Mouse (Mus musculus) bone marrow macrophage, adult 2 months (primary cell): ENCODE data around the gene Ndufs8. TPM values are rescaled to one million over a fixed set of nuclear protein-coding genes. Genes with fewer than 3 reads are reported as not detected.
A peak's percentile ranks its signal among the peaks of the same experiment; 100 is the strongest.

Experiments
- H3K27ac ChIP-seq: 2 replicates; pipeline ENCODE4 v1.5.1; 2012; ENCODE audit warnings: low read depth, low read length; ENCODE audit not compliant: insufficient read depth
- H3K4me1 ChIP-seq: 2 replicates; pipeline ENCODE4 v1.6.1; 2012; ENCODE audit warnings: low read length; ENCODE audit not compliant: control insufficient read depth, insufficient read depth
- H3K4me3 ChIP-seq: 2 replicates; pipeline ENCODE4 v1.5.1; 2012; ENCODE audit warnings: mild to moderate bottlenecking, low read length, moderate library complexity; ENCODE audit not compliant: insufficient read depth
- CTCF ChIP-seq: IDR thresholded peaks from 2 replicates; pipeline ENCODE4 v1.5.1; 2012; ENCODE audit warnings: low read depth, mild to moderate bottlenecking, low read length, moderate library complexity
- POLR2A ChIP-seq: IDR thresholded peaks from 2 replicates; pipeline ENCODE4 v1.6.1; 2012; ENCODE audit warnings: mild to moderate bottlenecking, low read depth, low read length, borderline replicate concordance
- polyA plus RNA-seq: library from polyadenylated mRNA; stranded (reverse); fragments of >200 nt; gene quantifications from 2 replicates; pipeline ENCODE4 v1.2.4, GENCODE M21; 2012; ENCODE audit not compliant: missing spikeins, insufficient read depth, insufficient read length

Ndufs8 gene
- polyA plus RNA-seq, 1 experiment = 80.5 TPM

DNA sequence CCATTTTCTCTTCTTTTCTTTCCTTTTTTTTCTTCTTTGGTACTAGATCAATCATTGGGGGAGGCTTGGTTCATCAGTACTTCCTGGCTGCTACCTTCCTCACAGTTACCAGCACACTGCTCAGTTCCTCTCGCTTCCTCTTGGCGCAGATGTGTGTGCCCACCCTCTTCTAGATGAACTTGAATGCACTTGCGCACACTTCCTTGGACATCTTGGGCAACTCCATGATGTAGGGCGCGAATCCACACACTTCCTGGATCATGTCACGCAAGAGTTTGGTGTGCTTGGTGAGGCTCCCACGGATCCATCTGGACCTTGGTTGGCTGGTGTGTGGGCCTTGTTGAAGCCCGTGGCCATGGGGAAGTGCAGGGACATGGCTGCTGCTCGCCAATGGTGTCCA, 19.1 kb upstream of the Ndufs8 start:
- peak overlapping the region; percentile 60 for H3K4me3 ChIP-seq
- H3K27ac ChIP-seq = peak overlapping the region; percentile 90
- H3K4me1 ChIP-seq = peaks cover 53% of the 10 kb centered on the region
- no peak; the same call in 1 of the 2 replicates for TF ChIP-seq POLR2A
- TF ChIP-seq CTCF = no peak

DNA sequence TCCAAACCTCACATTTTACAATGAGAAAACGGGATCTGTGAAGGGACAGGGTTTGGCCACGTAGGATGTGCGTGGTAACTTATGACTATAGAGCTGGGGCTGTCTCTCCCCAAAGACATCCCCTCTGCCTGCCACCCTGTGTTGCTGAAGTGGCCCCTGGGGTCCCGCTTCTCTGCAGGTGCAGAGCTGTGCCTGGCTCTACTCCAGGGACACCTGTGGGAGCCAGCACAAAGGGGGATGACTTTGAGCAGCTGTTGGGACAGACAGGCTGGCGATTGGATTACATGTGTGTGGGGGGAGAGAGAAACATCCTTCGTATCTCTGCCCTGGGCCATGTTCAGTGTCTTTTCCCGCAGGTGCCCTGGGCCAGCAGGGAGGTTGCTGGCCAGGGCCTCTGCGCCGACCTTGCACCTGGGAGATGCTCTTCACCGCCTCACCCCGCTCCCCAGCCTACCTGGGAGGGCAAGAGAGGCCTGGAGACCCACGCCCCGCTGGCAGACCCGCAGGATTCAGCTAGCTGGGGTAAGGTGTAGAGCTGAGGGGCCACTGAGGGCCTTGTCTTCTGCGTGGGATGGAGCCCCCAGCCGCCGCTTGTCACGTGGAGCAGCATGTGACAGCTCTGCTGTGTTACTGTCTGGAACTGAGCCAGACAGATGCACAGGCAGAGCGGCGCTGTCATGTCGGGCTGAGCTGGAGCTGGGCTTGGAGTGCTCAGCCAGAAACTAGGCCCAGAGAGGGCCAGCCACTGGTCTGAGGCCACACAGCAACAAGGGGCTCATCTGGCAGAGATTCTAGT, 17.9 kb upstream of the Ndufs8 start:
- Histone ChIP-seq H3K4me1 (peaks cover 64% of the 10 kb centered on the region), H3K27ac (peak overlapping the region; percentile 90), H3K4me3 (peak overlapping the region; percentile 60)
- no peak for TF ChIP-seq CTCF
- TF ChIP-seq POLR2A = no peak

DNA sequence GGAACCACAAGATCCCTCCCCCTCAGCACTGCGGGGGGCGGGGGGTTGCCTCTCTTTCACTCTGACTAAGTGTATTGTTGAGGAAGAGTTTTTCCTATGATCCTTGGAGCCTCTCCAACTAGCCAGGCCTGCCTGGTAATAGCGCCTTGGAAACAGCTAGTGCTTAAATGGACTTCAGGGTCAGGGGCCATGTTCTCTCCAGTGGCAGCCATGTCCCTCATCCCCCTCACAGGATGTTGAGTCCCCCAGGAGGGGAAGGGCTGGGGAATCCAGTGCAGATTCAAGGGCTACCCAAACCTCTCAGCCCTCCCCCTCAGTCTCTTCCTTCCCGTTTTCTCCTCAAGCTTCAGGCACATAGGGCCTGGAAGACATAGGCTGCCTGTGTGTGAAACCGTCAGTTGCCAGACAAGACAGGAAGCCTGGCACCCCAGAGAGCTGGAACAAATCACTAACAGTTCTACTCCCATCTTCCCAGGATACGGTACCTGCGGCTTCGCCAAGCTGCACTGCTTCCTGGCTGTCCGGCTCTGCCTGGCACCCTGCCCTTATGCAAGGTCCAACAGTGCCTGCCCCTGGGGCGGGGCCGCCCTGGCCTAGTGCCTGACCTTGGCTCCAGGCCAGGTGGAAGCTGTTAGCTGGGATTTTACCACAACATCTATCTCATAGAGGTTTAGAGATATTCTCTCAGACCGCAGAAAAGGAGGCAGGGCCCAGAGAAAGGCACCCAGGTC, 16.8 kb upstream of the Ndufs8 start, which contains the start of gene Aldh3b1:
Aldh3b1 (minus strand) TSS at position 598 of the 731 bp plus-strand sequence.
- Histone ChIP-seq H3K27ac (peak within 1 kb of the TSS; percentile 90), H3K4me3 (peak within 1 kb of the TSS; percentile 60), H3K4me1 (peaks cover 71% of the 10 kb centered on the region)
- TF ChIP-seq POLR2A = no peak
- no peak for TF ChIP-seq CTCF

GRCm38 (mm10) chr19:3928779-3929178, 16.2 kb upstream of the Ndufs8 start:
- TF ChIP-seq CTCF = no peak
- TF ChIP-seq POLR2A = no peak
- Histone ChIP-seq H3K27ac (peak overlapping the region; percentile 90), H3K4me3 (peak overlapping the region; percentile 60), H3K4me1 (peaks cover 72% of the 10 kb centered on the region)

- TF ChIP-seq POLR2A = no peak
- no peak; the same call in 1 of the 2 replicates for TF ChIP-seq CTCF
- Histone ChIP-seq H3K4me3 (peak overlapping the region; percentile 20; the same call in 1 of the 2 replicates), H3K4me1 (peaks cover 73% of the 10 kb centered on the region), H3K27ac (peak overlapping the region; percentile 90)
Measured at GRCm38 (mm10) chr19:3927989-3928388, 15.4 kb upstream of the Ndufs8 start.

DNA sequence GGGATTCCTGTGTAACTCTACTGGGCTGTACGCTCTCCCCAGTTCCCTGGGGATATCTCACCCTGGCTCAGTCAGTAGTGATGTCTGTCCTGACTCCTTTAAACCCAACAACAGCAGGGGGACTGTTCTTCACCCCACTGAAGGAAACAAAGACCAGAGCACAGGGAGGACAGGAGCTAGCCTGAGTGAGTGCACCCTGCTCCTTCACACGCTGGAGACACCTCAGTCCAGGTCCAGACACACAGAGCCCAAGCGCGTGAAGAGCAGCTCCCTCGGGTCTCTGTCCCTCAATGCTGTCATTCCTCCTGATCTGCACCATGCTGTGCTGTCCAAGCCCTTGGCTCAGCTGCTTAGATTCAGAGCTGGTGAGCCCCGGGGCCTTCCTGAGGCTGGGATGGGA, 14.1 kb upstream of the Ndufs8 start:
- Histone ChIP-seq H3K4me1 (peaks cover 71% of the 10 kb centered on the region), H3K27ac (peak overlapping the region; percentile 28), H3K4me3 (no peak overlapping the region)
- no peak for TF ChIP-seq CTCF
- TF ChIP-seq POLR2A = no peak

DNA sequence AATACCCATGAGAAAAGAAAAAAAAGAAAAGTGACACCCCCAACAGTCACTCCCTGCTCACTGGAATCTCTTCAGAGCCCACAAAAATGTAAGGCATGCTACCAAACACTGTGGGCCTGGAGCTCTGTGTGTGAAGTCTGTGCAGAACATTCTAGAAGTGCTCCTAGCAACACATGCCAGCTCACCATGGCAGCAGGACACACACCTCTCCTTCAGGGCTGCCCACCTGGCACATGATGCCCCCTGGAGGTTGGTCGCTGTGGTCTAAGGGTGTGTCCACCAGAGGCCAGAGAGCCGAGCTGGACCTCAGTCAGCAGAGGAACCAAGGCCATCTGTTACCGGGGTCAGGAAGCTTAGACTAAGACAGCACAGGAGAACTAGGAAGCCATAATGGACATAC, 13.7 kb upstream of the Ndufs8 start:
- TF ChIP-seq CTCF (no peak), POLR2A (no peak)

GRCm38 (mm10) chr19:3925859-3926258, 13.3 kb upstream of the Ndufs8 start:
- Histone ChIP-seq H3K27ac (no peak overlapping the region), H3K4me1 (peaks cover 66% of the 10 kb centered on the region), H3K4me3 (no peak overlapping the region)
- TF ChIP-seq POLR2A (no peak), CTCF (no peak)

More for the DNA sequence above, 13.7 kb upstream of the Ndufs8 start:
- Histone ChIP-seq H3K4me3 (no peak overlapping the region), H3K27ac (peak overlapping the region; percentile 28), H3K4me1 (peaks cover 69% of the 10 kb centered on the region)

DNA sequence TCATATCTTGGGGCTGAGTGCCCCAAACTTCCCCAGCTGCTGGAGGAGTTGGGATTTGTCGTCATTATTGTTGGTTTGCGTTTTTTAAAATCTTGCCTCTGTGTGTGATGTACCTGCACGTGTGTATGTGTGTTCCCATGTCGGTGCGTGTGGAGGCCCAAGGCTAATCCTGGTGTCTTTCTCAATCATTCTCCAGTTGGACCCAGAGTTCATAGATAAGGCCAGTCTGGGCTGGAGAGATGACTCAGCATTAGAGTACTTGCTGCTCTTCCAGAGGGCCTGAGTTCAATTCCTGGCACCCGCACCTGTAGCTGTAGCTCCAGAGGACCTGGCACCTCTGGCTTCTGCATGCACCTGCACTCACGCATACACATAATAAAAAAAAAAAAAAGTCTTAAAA, 12.3 kb upstream of the Ndufs8 start:
- TF ChIP-seq POLR2A (no peak), CTCF (no peak)
- Histone ChIP-seq H3K4me1 (peaks cover 63% of the 10 kb centered on the region), H3K27ac (peak overlapping the region; percentile 89)

GRCm38 (mm10) chr19:3924190-3924589, 11.6 kb upstream of the Ndufs8 start:
- Histone ChIP-seq H3K27ac (peak overlapping the region; percentile 89), H3K4me1 (peaks cover 63% of the 10 kb centered on the region)

More for the DNA sequence above, 12.3 kb upstream of the Ndufs8 start:
- no peak overlapping the region for H3K4me3 ChIP-seq

More at GRCm38 (mm10) chr19:3924190-3924589, 11.6 kb upstream of the Ndufs8 start:
- H3K4me3 ChIP-seq = no peak overlapping the region
- no peak for TF ChIP-seq POLR2A
